Mouse (Mus musculus) bone marrow macrophage, adult 2 months (primary cell): ENCODE measurements around the gene Styk1.

ENCODE experiments used
- CTCF ChIP-seq: IDR thresholded peaks from 2 replicates; pipeline ENCODE4 v1.5.1; 2012; ENCODE audit warnings: low read depth, mild to moderate bottlenecking, low read length, moderate library complexity
- POLR2A ChIP-seq: IDR thresholded peaks from 2 replicates; pipeline ENCODE4 v1.6.1; 2012; ENCODE audit warnings: mild to moderate bottlenecking, low read depth, low read length, borderline replicate concordance

DNA sequence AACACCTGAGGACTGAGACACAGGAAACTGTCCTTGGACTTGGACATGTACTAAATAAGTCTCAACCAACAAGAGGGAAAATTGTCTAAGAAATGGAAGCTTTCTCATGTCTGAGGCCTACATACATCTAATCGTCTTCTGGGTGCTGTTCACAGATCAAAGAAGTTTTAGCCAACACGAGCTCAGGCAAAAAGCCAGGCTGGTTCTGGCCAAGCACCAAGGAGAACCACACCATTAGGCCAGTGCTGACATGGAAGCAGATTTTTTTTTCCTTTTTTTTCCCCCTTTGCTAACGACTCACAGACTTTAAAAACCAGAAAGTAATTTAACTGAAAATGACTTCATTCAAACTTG lies 29.6 kb upstream of the Styk1 start:
- TF ChIP-seq CTCF (no peak), POLR2A (no peak)
